Mouse (Mus musculus): ENCODE measurements around the gene Nrcam.

DNA sequence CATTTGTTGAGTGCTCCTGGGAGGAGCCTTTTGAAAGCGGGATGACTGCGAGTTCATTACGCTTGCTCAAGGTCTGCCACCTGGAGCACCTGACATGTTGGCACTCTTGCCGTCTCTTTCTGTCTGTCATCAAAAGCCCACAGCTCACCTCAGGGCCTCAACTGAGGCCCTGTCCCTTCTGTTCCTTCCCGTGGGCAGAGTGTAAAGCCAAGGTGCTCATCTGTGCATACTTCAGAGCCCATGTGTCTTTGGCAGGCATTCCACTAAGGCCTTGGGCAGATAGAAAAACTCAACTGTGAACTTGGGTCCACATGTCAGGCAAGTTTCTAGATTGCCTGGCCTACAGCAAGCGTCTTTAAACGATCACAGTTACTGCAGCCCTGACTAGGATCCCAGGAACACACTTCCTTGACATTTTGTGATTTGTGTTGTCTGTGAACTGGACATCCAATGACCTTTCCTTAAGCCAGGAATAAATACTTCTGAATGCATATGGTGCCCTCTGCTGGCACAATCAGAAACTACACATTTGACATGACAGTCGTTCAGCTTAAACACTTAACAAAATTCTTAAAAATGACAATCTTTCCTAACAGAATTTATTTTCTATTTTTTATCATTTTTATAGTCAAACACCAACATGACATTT, 219.2 kb downstream of the Nrcam start:
- TF ChIP-seq POLR2A (IDR thresholded peaks at IDR 0.05; ENCODE audit: low read depth, low read length): no peak
- no peak for TF ChIP-seq CTCF (IDR thresholded peaks at IDR 0.05; ENCODE audit: extremely low read depth, insufficient read depth, insufficient read length, insufficient replicate concordance)

Measured in spleen, adult 2 months (tissue).